Mouse (Mus musculus) cerebellum, adult (tissue): ENCODE data around the gene Pygo2.

Experiments used
- ATAC-seq: cut with Nextera tagmentation; 2 replicates; pipeline ENCODE4 v1.9.2; 2017; ENCODE audit warnings: mild to moderate bottlenecking, moderate library complexity, mixed read lengths; ENCODE audit not compliant: insufficient number of reproducible peaks, low FRiP score, low TSS enrichment

Gene Pygo2

DNA sequence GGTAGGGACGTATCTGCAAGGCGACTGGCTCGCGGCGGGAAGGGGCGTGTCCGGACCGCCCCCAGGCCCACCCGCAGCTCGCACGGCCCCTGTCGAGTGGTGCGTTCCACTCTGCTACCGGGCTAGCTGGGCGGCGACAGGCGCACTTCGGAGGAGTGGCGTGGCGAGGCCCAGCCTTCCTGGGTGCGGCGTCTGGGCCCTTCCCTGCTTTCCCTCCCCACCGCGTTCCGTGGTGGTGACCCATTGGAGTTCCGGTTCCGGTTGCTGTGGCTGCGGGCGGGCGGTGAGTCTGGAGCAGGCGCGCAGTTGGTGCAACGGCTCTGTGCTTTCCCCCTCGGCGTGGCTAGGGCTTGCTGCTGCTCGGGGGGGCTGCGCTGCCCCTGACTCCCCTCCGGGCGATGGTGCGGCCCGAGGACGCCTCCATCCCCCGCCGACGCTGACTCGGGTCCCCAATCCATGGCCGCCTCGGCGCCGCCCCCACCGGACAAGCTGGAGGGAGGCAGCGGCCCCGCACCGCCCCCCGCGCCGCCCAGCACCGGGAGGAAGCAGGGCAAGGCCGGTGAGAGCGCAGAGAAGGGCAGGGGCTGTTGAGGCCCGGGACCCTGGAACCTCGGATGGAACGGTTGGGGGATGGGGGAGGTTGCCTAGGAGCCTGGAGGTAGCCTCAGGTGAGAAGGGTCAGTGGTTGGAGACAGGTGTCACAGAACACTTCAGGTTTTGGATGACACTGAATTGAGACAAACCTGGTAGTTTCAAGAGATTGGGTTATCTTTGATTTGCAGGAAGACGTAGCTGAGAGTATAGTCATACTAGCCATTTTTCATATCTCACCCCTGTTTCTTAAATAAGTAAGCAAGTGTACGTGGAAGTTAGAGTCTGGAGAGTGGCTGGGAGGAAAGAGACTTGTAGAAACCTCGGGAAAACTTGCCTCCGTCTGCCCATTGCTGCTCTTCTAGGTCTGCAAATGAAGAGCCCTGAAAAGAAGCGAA is at the start of gene Pygo2:
Gene Pygo2, plus strand, starts transcription at position 44 of the 989 bp plus-strand sequence.
- ATAC-seq, result peak; percentile 95

DNA sequence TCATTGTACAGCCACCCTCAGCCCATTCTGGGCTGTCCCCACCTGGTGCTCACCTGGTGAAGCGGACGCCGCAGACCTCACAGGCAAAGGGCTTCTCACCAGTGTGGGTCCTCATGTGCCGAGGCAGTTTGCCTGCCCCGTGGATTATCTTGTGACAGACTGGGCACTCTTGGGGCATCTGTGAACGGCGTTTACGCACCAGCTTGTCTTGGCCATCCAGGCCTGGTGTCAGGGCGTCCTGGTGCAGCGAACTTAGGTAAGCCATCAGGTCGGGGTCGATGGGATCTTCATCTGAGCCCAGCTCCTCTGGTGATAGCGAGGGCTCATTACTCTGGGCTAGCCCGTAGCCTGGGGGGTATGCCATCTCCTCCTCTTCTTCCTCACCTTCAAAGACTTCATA is 49.7 kb upstream of the Pygo2 start:
- no peak for ATAC-seq

DNA sequence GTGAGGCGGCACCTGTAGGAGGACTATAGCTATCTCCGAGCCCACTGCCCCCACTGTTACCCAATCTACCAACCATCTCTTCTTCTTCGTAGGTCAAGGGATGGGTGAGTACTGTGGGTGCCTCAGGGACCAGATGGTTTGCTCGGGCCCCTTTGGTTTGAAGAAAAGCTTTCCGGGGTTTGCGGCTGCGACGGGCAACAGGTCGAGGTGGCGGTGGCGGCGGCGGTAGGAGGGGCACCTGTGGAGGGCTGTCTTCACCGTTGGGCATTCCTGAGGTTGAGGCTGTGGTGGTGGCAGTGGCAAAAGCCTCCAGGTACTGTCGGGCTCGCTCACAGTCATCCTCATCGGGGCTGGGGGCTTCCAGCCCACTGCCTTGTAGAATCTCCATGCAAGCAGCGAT is 49.3 kb upstream of the Pygo2 start:
- no peak for ATAC-seq

GRCm38 (mm10) chr3:89381233-89381632 is 48.8 kb upstream of the Pygo2 start:
- no peak for ATAC-seq

GRCm38 (mm10) chr3:89382033-89382882 is 47.8 kb upstream of the Pygo2 start:
- ATAC-seq, result no peak

DNA sequence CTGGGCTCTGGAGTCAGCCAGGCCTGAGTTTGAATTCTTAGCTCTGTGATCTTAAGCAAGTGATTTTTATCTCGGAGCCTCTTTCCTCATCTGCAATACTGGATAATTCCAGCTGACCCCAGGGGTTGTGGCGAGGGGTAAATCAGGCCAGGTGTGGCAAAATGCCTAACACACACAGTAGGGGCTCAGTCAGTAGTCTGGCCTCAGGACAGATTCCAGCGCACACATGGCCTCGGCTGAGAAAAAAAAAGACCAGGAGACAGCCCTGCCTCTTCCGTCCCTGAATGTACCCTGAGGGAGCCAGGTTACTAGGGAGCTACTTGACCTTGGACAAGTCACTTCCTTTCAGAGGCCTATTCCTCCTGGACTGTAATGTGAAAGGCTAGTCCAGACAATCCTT is 47.1 kb upstream of the Pygo2 start:
- ATAC-seq, result no peak

DNA sequence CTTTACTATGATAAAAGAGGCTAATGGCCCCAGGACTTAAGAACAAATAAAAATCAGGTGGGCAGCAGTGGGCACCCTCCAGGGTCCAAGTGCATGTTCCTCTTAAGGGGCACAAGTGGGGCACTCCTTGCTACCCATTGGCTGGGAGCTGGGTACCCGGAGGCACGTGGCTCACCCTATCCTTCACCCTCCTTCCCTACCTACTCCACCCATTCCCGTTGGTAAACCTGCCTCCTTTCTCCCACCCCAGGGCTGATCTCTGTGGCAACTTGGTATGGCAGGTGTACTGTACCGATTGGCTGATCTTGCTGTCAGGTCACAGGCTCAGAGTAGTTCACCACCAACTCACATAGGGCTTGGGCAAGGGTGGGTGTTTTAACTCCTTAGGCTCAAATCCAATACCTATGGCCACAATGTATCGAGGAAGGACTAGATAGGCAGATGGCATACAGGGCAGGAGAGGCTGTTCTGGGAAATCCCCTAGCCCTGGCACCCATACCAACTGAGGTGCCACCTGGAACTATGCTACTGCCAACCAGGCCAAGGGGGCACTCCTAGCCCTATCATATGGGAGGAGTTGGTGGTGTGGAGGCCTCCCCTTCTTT is 46.3 kb upstream of the Pygo2 start:
- no peak for ATAC-seq

DNA sequence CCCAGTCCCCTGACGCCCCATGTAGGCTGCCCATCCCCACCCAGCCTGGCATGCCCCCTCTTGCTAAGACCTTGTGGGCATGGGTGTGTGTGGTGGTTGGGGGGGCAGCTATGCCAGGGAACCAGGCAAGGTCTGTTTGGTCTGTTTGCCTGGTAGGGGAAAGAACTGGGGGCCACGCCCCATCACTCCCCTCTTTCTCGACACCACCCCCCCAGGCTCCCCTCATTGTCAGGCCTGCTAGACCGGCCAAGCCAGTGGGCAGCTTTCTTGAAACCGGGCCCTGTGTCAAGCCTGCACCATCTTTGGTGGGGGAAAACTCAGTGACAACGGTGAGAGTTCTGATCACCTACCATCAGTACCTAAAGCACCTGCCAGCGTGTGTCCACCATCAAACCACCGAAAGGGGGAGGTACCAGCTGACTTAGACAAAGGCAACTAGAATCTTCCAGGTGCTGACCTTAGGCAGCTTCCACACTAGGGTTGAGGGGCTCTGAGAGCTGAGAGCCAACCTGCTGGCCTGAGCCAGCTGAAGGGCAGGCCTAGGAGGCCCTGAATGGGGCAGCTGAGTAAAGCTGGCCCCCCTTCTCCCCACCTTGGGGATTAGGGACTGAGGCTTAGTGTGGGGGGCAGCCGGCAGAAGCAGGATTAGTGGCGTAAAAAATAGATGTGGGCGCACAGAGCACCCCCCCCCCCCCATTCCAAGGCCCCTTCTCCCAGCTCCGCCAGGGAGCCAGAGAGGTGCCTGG is 45.5 kb upstream of the Pygo2 start:
- no peak for ATAC-seq

DNA sequence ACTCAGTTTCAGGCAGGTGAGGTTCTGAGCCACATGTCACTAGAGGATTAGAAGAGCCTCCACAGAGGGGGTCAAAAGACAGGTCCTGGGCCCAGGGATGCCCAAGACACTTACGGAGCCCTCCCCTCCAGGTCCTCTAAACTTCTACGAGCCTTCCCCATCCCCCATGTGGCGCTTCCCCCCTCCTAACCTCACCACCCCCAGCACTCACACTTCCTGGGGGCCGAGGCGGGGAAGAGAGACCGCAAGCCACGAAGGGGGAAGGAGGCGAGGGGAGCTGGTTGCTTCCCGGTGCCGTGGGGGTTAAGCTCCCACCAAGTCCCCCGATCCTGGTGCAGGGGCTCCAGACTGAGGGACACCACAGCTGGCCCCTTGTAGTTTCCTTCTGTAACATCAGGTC is 44.6 kb upstream of the Pygo2 start:
- no peak for ATAC-seq

DNA sequence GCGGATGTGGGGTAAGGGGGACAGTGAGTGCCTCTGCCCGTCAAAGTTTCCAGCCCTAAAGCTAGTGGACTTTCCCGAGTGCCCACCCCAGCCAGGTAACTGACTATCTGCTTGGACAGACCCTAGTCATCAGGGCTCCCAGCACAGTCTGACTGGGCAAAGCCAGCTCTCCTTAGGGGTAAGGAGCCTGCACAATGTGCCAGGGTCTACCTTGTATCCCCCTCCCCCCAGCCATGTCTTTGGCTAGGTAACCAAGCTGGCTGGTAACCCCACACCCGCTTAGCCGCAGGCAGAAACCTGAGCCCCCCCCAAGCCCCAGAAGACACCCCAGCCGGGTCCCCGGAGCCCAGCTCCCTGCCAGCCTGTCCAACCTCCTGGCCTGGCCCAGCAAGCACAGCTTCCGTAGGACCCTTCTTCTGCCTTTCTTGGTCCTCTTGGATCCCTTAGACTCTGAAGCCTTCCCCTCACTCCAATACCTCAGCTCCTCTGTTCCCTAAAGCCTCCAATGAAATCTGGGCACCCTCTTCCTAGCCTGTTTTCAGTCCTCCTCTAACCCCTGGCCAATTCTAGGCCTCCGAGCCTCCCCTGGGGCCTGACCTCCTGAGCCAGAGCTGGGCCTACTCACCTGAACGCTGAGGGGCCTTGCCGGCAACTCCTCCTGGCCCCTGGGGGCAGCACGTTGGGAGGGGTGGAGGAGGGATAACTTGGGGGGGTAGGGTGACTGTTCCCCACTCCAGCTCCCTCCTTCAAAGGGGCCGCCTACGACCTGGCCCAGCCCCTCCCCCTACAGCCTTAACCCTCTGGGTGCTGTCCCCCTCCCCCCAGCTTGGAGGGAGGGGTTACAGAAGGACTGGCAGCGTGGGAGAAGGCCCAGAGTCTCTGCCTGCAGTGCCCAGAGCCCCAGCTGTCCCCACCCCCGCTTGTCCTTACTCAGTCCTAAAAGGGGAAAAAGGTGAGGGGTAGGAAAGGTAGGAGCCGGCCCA is 43.3 kb upstream of the Pygo2 start:
- ATAC-seq, result no peak

DNA sequence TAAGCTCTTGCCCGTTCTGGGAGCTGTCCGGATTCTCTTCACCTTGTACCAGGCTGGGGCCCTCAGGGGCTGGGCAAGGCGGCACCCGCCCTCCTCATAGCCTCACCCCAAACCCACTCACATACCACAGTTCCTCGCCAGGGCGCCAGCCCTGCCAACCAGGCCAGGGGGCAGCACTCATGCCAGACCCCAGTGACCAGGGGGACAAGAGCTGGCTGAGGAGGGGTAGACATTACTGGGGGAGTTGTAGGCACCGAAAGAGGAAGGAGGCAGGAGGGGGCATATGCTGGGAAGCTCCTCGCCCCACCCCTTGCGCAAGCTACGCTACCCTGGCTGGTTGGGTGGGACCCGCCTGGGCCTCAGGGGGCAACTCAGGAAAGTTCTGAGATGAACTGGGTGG is 42.4 kb upstream of the Pygo2 start:
- no peak for ATAC-seq

DNA sequence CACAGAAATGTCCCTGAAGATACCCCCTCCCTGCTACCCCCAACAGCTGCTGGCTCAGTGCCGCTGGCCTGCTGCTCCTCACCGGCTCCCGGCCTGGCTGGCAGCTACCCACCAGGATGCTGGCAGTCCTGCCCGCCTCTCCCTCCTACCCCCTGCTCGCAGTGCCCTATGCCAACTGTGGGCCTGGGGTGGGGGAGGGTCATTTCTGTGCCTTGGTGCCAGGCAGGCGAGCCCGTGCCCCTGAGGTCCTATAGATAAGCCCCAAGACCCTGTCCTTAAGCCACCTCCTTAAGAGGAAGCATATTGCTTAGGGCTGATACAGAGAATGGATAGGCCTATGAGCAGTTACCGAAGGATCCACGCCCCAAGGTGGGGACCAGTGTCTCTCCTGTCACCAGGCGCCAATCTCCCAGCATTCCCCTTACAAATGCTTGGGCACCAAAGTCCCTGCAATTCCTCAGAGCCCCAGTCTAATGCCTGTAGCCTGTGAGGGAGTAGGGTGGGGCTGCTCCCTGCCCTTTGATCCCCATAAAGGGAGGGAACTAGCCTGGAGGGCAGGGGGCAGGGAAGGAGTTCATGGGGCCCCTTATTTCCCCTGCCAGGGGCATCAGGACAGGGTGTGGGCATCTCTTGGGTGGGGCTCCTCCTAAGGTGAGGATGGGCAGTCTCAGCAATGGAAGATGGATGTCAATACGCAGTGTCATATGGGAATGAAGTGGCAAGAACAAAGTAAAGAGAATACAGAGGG is 41.7 kb upstream of the Pygo2 start:
- ATAC-seq, result no peak

DNA sequence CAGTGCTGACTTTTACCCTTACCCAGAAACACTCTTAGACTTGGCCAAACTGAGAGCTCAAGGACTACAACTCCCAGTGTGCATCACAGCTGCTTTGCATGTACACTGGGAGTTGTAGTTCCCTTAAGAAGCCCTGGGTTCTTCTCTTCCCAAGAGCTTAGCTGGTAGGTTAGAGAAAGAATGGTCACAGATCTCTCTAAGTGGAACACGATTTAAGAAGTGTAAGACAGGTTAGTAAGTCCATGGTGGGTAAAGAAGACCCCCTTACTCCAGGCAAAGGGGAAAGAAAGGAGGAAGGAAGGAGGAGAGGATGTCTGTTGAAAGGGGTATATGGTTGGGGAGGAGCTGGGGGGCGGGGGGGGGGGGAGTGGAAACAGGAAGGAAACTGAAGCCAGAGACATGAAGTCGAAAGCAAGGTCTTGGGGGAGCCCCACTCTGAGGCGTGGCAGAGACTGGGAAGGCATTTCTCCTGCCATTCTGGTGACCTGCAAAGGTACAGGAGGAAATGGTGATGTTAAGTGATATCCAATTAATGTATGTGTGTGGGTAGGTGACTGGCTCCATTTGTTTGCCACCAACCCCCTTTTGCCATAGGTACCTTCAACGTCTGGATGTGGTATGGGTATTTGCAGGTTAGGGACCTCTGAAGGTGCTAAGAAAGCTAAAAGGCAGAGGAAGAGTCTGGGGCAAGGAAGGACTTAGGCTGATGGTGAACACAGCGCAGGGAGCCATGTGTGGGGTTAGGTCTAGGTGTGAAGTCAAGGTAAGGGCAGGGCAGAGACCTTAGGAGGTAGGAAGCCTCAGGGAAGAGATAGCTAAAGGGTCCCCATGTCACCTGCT is 40.9 kb upstream of the Pygo2 start:
- ATAC-seq, result no peak

DNA sequence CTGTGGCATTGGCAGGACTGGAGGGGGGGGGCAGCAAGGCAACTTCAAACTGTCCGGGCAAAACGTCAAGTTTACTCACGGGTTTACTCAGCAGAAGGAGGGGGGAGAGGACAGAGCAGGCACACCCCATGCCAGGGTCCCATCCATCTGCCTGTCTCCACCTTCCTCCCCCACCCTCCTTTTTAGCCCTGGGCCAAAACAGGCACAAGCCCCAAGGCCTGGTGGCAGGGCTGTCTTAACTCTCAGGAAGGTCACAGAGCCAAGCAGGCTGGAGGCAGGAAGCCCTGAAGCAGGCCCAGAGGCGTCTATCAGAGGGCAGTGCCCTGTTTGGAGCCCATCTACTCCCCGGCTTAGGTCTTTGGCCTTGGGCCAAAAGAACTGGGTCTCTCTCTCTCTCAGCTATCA is 39.9 kb upstream of the Pygo2 start:
- no peak for ATAC-seq

DNA sequence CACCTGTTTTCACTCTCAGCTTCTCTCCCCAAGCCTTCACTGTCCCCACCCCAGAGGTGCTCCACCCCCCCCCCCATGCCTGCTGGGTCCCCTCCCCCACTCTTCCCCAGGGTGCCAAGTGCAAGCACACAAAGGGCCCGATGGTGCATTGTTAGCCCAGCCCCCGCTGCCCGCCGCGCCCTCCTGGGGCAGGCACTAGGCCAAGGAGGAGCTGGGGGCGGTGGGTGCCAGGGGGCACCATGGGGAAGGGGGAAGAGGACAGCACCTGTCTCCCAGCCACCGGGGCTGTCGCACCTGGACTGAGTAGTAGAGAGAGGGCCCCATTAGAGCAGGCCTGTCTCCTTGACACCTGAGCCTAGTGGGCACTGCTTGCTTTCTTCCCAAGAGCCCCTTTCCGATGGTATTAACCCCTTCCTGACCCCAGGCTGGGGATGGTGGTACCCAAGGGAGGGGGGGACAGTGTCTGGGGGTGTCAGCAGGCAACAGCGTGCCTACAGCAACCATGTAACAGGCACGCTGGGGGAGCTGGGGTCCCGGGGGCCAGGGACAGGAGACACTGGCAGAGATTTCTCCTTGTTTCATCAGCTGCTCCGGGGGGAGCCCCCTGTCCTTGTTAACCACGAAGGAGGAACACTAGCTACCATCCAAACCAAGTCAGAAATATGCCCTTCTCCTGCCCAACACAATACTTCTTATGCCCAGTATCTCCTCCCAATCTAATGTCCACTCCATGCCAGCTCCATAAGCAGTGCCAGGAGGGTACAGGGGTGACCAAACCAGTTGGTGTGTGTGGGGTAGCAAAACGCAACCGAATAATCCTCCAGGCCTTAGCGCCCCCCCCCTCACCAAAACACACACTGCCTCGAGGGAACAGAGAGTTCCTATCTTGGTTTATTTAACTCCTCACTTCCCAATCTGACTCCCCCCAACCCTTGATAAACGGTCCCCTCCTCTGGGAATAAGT is 39.0 kb upstream of the Pygo2 start:
- ATAC-seq, result no peak
